Mouse (Mus musculus) heart, embryonic 14.5 days (tissue): Measurements from ENCODE around the gene Fut2. TPM values are rescaled to one million over a fixed set of nuclear protein-coding genes. Genes with fewer than 3 reads are reported as not detected.
A peak's percentile ranks its signal among the peaks of the same experiment; 100 is the strongest.

Source experiments
- ATAC-seq: fragments of 200-750 bp; cut with Nextera tagmentation; 2 replicates; pipeline ENCODE4 v1.8.0; 2017; ENCODE audit warnings: low read depth, moderate TSS enrichment; ENCODE audit not compliant: insufficient number of reproducible peaks, insufficient read depth, low FRiP score
- H3K27ac ChIP-seq, 2 experiments: fragments of 200-500 bp in 1 of 2; fragments of 300-500 bp in 1 of 2; sonication (generic) in 1 of 2; replicated peaks in 1 of 2; 2 replicates each; pipeline ENCODE4 v1.5.1; 2012 to 2014; ENCODE audit warnings: low read depth in 2 of 2, low read length in 2 of 2, control low read depth in 1 of 2, mild to moderate bottlenecking in 1 of 2, mixed read lengths in 1 of 2; ENCODE audit not compliant: control insufficient read depth in 1 of 2, insufficient read depth in 1 of 2
- H3K27me3 ChIP-seq: fragments of 300-500 bp; sonication (generic); 2 replicates; pipeline ENCODE4 v1.6.1; 2014; ENCODE audit warnings: mild to moderate bottlenecking, low read length, control low read depth; ENCODE audit not compliant: control insufficient read depth, insufficient read depth
- H3K36me3 ChIP-seq: fragments of 300-500 bp; sonication (generic); 2 replicates; pipeline ENCODE4 v1.6.1; 2014; ENCODE audit warnings: mild to moderate bottlenecking, control low read depth, low read length, mixed read lengths; ENCODE audit not compliant: control insufficient read depth, insufficient read depth
- H3K4me1 ChIP-seq, 2 experiments: fragments of 200-500 bp in 1 of 2; fragments of 300-500 bp in 1 of 2; sonication (generic) in 1 of 2; 2 replicates each; pipeline ENCODE4 v1.6.1; 2012 to 2014; ENCODE audit warnings: low read length in 2 of 2, control low read depth in 1 of 2, mixed read lengths in 1 of 2; ENCODE audit not compliant: control insufficient read depth in 2 of 2, insufficient read depth in 2 of 2
- H3K4me2 ChIP-seq: fragments of 300-500 bp; sonication (generic); 2 replicates; pipeline ENCODE4 v1.6.1; 2014; ENCODE audit warnings: mild to moderate bottlenecking, low read length
- H3K4me3 ChIP-seq, 2 experiments: fragments of 200-500 bp in 1 of 2; fragments of 300-500 bp in 1 of 2; sonication (generic) in 1 of 2; 2 replicates each; pipeline ENCODE4 v1.5.1; 2012 to 2014; ENCODE audit warnings: low read length in 2 of 2, mild to moderate bottlenecking in 2 of 2, control low read depth in 1 of 2, low read depth in 1 of 2, moderate library complexity in 1 of 2; ENCODE audit not compliant: control insufficient read depth in 1 of 2, insufficient read depth in 1 of 2
- H3K9ac ChIP-seq: fragments of 300-500 bp; sonication (generic); 2 replicates; pipeline ENCODE4 v1.6.1; 2014; ENCODE audit warnings: mild to moderate bottlenecking, low read length
- H3K9me3 ChIP-seq: fragments of 300-500 bp; sonication (generic); 2 replicates; pipeline ENCODE4 v1.6.1; 2016; ENCODE audit warnings: low read length, control low read depth; ENCODE audit not compliant: control insufficient read depth
- WGBS: fragments of 180-500 bp; shearing (Covaris S2); extraction: QIAGEN DNeasy Blood & Tissue Kit; methylation state at CpG from one replicate; pipeline ENCODE4 v1.1.7; 2014; 5-methylcytosine and 5-hydroxymethylcytosine counted together
- polyA plus RNA-seq: library from polyadenylated mRNA; unstranded; fragments of >200 nt; fragmentation: Nextera tagmentation; extraction: Ambion mirVana; gene quantifications from 2 replicates; pipeline ENCODE4 v1.2.1, GENCODE M21; 2014

Gene Fut2
- polyA plus RNA-seq, 1 experiment from 2014 or later = 2.4 TPM

GRCm38 (mm10) chr7:45639561-45640027, 26.6 kb downstream of the Fut2 start, which contains the start of gene Mamstr:
Mamstr (plus strand) TSS chr7:45639977.
- Histone ChIP-seq H3K27ac (peak within 1 kb of the TSS in 1 of 2 experiments; percentile 61; a peak in 2 of 4 replicates), H3K4me1 (peaks cover 53 to 61% of the 10 kb centered on the region in 2 experiments), H3K9ac (0 out of 2 replicates have a peak within 1 kb of the TSS, but pooled peaks have one; percentile 16)

GRCm38 (mm10) chr7:45638623-45639401, 27.4 kb downstream of the Fut2 start:
- peaks cover 24% of the 10 kb centered on the region for H3K36me3 ChIP-seq
- 25% methylated on average over 29 of the region's 29 CpGs for WGBS
- ATAC-seq = peak; percentile 71
- H3K9ac ChIP-seq = peak overlapping the region; percentile 39; the same call in 1 of the 2 replicates
- no peaks in the 10 kb centered on the region for H3K27me3 ChIP-seq
- H3K9me3 ChIP-seq = no peaks in the 10 kb centered on the region
- H3K27ac ChIP-seq = no peak overlapping the region; a peak in 1 of 4 replicates
- peaks cover 50 to 55% of the 10 kb centered on the region in 2 experiments for H3K4me1 ChIP-seq
- peak overlapping the region; percentile 15 to 22; a peak in 2 of 4 replicates for H3K4me3 ChIP-seq
- H3K4me2 ChIP-seq = peak overlapping the region; percentile 51

More at GRCm38 (mm10) chr7:45639561-45640027, 26.6 kb downstream of the Fut2 start, which contains the start of gene Mamstr:
- H3K27me3 ChIP-seq = no peaks in the 10 kb centered on the region
- no peak for ATAC-seq
- H3K9me3 ChIP-seq = no peaks in the 10 kb centered on the region
- WGBS = 38% methylated on average over 19 of the region's 19 CpGs
- no peak within 1 kb of the TSS for H3K4me3 ChIP-seq
- peaks cover 24% of the 10 kb centered on the region for H3K36me3 ChIP-seq
- no peak within 1 kb of the TSS for H3K4me2 ChIP-seq

GRCm38 (mm10) chr7:45637710-45638109, 28.5 kb downstream of the Fut2 start:
- Histone ChIP-seq H3K27ac (no peak overlapping the region), H3K27me3 (no peaks in the 10 kb centered on the region), H3K9ac (no peak overlapping the region), H3K36me3 (peaks cover 24% of the 10 kb centered on the region), H3K4me2 (no peak overlapping the region), H3K4me3 (no peak overlapping the region), H3K9me3 (no peaks in the 10 kb centered on the region), H3K4me1 (peaks cover 48 to 53% of the 10 kb centered on the region in 2 experiments)
- no peak for ATAC-seq
- 93% methylated on average over 6 of the region's 6 CpGs for WGBS

GRCm38 (mm10) chr7:45635711-45636688, 30.2 kb downstream of the Fut2 start:
- Histone ChIP-seq H3K9me3 (no peaks in the 10 kb centered on the region), H3K27ac (peak overlapping the region; percentile 71 to 77), H3K9ac (no peak overlapping the region), H3K36me3 (peaks cover 24% of the 10 kb centered on the region), H3K4me2 (no peak overlapping the region), H3K27me3 (no peaks in the 10 kb centered on the region), H3K4me1 (peaks cover 34 to 43% of the 10 kb centered on the region in 2 experiments), H3K4me3 (no peak overlapping the region)
- 59% methylated on average over 15 of the region's 15 CpGs for WGBS
- ATAC-seq = no peak; the same call in 1 of the 2 replicates

GRCm38 (mm10) chr7:45634946-45635681, 31.1 kb downstream of the Fut2 start:
- peak; percentile 3; the same call in 1 of the 2 replicates for ATAC-seq
- Histone ChIP-seq H3K36me3 (peaks cover 24% of the 10 kb centered on the region), H3K4me2 (no peak overlapping the region), H3K4me1 (peaks cover 28 to 36% of the 10 kb centered on the region in 2 experiments), H3K27me3 (no peaks in the 10 kb centered on the region), H3K9me3 (no peaks in the 10 kb centered on the region), H3K4me3 (no peak overlapping the region), H3K27ac (peak overlapping the region; percentile 65 to 77), H3K9ac (no peak overlapping the region)
- WGBS = 65% methylated on average over 11 of the region's 11 CpGs

- H3K4me2 ChIP-seq = peak overlapping the region; percentile 59
- H3K4me1 ChIP-seq = peaks cover 17 to 29% of the 10 kb centered on the region in 2 experiments
- ATAC-seq = no peak
- peaks cover 3% of the 10 kb centered on the region; the same call in 1 of the 2 replicates for H3K27me3 ChIP-seq
- peaks cover 15% of the 10 kb centered on the region for H3K36me3 ChIP-seq
- H3K9ac ChIP-seq = peak overlapping the region; percentile 68
- H3K4me3 ChIP-seq = peak overlapping the region; percentile 6 to 27; a peak in 3 of 4 replicates
- H3K9me3 ChIP-seq = no peaks in the 10 kb centered on the region
- H3K27ac ChIP-seq = 0 out of 4 replicates have a peak overlapping the region, but pooled peaks of 1 of the 2 experiments have one; percentile 6
- WGBS = 23% methylated on average over 35 of the region's 35 CpGs
Observed at GRCm38 (mm10) chr7:45632499-45632898, 33.7 kb downstream of the Fut2 start.
